Mouse (Mus musculus) erythroblast, embryonic 14.5 days (primary cell): ENCODE data around the gene Elfn1.

Experiments used
- GATA1 ChIP-seq: IDR thresholded peaks from 2 replicates; pipeline ENCODE4 v1.6.1; 2012; ENCODE audit warnings: low read length, inconsistent platforms, mixed read lengths
- TAL1 ChIP-seq: IDR thresholded peaks from 3 replicates; pipeline ENCODE4 v1.6.1; 2012; ENCODE audit warnings: low read length, inconsistent platforms, mixed read lengths

DNA sequence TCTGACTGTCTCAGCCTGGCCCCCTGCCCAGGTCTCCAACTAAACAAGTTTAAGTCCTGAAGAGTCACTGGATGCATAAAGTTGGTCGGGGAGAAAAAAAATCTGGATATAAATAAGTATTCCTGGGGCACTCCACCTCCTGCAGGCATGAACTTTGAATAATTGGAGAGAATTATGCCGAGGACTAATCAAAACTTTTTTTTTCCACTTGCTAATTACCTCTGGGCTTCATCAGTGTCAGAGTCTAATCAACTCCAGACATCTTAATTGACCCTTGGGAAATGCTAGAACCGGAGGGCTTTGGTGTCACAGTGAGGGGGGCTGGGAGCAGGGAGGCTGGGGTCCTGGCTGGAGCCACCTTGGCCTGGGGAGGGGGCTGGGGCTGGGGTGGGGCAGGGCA, 19.1 kb upstream of the Elfn1 start:
- TF ChIP-seq GATA1 (no peak), TAL1 (no peak)
